Mouse (Mus musculus) myocyte (in vitro differentiated cells): ENCODE data around the gene Secisbp2l.

ENCODE experiments used
- CEBPB ChIP-seq: IDR thresholded peaks from 2 replicates; pipeline ENCODE4 v1.6.1; 2011; ENCODE audit warnings: mild to moderate bottlenecking, moderate library complexity; ENCODE audit not compliant: poor library complexity, insufficient read depth, severe bottlenecking
- MAX ChIP-seq: IDR thresholded peaks from one replicate; pipeline ENCODE4 v1.6.1; 2011; ENCODE audit warnings: low read depth, mild to moderate bottlenecking, control low read depth
- POLR2A ChIP-seq: IDR thresholded peaks from one replicate; pipeline ENCODE4 v1.6.1; 2011; ENCODE audit warnings: low read depth, mild to moderate bottlenecking, control low read depth, moderate library complexity; ENCODE audit not compliant: insufficient read length
- POLR2AphosphoS2 ChIP-seq: IDR thresholded peaks from one replicate; pipeline ENCODE4 v1.6.1; 2011; ENCODE audit warnings: low read depth, control low read depth; ENCODE audit not compliant: insufficient read length
- SRF ChIP-seq: IDR thresholded peaks from one replicate; pipeline ENCODE4 v1.6.1; 2011; ENCODE audit warnings: low read depth; ENCODE audit not compliant: control insufficient read depth, insufficient read length
- TCF12 ChIP-seq: IDR thresholded peaks from one replicate; pipeline ENCODE4 v1.6.1; 2011; ENCODE audit warnings: mild to moderate bottlenecking, control low read depth; ENCODE audit not compliant: poor library complexity, insufficient read depth, severe bottlenecking
- TCF3 ChIP-seq: IDR thresholded peaks from one replicate; pipeline ENCODE4 v1.6.1; 2011; ENCODE audit warnings: low read depth, control low read depth; ENCODE audit not compliant: insufficient read length
- USF1 ChIP-seq: IDR thresholded peaks from one replicate; pipeline ENCODE4 v1.6.1; 2011; ENCODE audit warnings: low read depth, mild to moderate bottlenecking, control low read depth, moderate library complexity

- no peak for TF ChIP-seq TCF12
- no peak for TF ChIP-seq USF1
- TF ChIP-seq POLR2A, result no peak
- TF ChIP-seq SRF, result no peak
- no peak for TF ChIP-seq MAX
- TF ChIP-seq CEBPB, result no peak
- no peak for TF ChIP-seq TCF3
- TF ChIP-seq POLR2AphosphoS2, result no peak
These were observed 2.4 kb upstream of the Secisbp2l start for GRCm38 (mm10) chr2:125785021-125785420.
